Mouse (Mus musculus): Measurements from ENCODE around the gene Smok3b.

Gene Smok3b

GRCm38 (mm10) chr5:138085421-138085911 is 64.2 kb downstream of the Smok3b start:
- 1% methylated on average over 18 of the region's 18 CpGs for WGBS

- 79% methylated on average over 3 of the region's 3 CpGs for WGBS
These were observed 65.6 kb downstream of the Smok3b start for GRCm38 (mm10) chr5:138086842-138087241.

GRCm38 (mm10) chr5:138088366-138088765 is 67.1 kb downstream of the Smok3b start:
- WGBS: 70% methylated on average over 3 of the region's 3 CpGs

GRCm38 (mm10) chr5:138089108-138089551 is 67.9 kb downstream of the Smok3b start:
- WGBS: 79% methylated on average over 6 of the region's 6 CpGs

GRCm38 (mm10) chr5:138090271-138090670 is 69.0 kb downstream of the Smok3b start:
- 70% methylated on average over 3 of the region's 3 CpGs for WGBS

GRCm38 (mm10) chr5:138090737-138091136 is 69.5 kb downstream of the Smok3b start:
- 88% methylated on average over 5 of the region's 5 CpGs for WGBS

- 93% methylated on average over 4 of the region's 4 CpGs for WGBS
These were observed 71.5 kb downstream of the Smok3b start for GRCm38 (mm10) chr5:138092771-138093170.

- 97% methylated on average over 6 of the region's 6 CpGs for WGBS
These were observed 73.2 kb downstream of the Smok3b start for GRCm38 (mm10) chr5:138094474-138094873.
